Mouse (Mus musculus) B cell, adult 62 days (primary cell): ENCODE results near the gene Gm20909. TPM values are rescaled to one million over a fixed set of nuclear protein-coding genes. Genes with fewer than 3 reads are reported as not detected.

Experiments
- total RNA-seq: library from RNA; stranded (reverse); gene quantifications from 4 replicates; pipeline ENCODE4 v1.2.4, GENCODE M21; 2023

Gene Gm20909
- total RNA-seq = not detected in 4 replicates

DNA sequence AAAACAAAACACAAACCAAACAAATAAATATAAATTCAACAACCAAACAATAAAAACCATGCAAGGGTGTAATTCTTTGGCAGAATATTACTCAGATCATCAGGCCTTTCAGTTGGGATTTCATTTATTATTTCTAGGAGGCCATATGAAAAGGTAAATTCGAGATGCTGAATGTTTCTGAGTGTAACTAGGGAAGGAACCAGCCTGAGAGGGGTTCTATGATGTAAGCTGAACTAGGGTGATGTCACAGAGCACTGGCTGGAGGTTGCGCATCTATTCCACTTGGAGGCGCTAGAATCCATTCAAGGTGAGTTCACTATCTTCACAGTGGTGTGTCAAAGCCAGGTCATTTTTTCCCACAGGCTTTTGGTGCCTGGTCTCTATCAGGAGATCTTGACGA, at the start of gene Gm20909:
Gene Gm20909, plus strand, starts transcription at position 301 of the 400 bp plus-strand sequence.

Other genes with a start within 250 kb of the Gm20909 start
- not detected in 4 replicates for gene Gm29866, start 170.9 kb upstream of the Gm20909 start, total RNA-seq
- gene Gm20865, start 77.0 kb downstream of the Gm20909 start, total RNA-seq = not detected in 4 replicates